In genomic region chr7:19405417-19405816, GRCm38 (mm10) we compare ENCODE assay signal across 8 mouse cellular contexts. TPM values are rescaled to one million over a fixed set of nuclear protein-coding genes. Genes with fewer than 3 reads are reported as not detected.
A peak's percentile ranks its signal among the peaks of the same experiment; 100 is the strongest.
DNase-seq lines count a peak whose midpoint lies in the region; ATAC-seq lines count a peak whose summit lies in the region.

No protein-coding gene starts in this region.

- DNase-seq in adipocyte (ENCODE audit: low spot score) = peak; percentile 61
- peak; percentile 87 for DNase-seq in gastrocnemius, postnatal 10 days
- DNase-seq in hindlimb bud, embryonic 11.5 days (ENCODE audit: extremely low spot score, low read depth, low spot score) = peak; percentile 42
- peak; percentile 79 to 85 for DNase-seq in left cerebral cortex, postnatal 14 days (ENCODE audit: low spot score in 2 of 2)
- peak; percentile 85 for DNase-seq in mesoderm, embryonic 11.5 days (ENCODE audit: low read depth, low spot score)
- peak; percentile 70 for DNase-seq in skeletal muscle tissue, adult 2 months (ENCODE audit: low read depth, low spot score)
- no peak for DNase-seq in MN1 (ENCODE audit: low spot score)

- peak; percentile 94 for ATAC-seq in common myeloid progenitor, adult 5-6 weeks (replicated peaks; ENCODE audit: low read depth, poor library complexity, severe bottlenecking)

- intact Hi-C loops in left cerebral cortex, postnatal 14 days (cut with DNase I) = loop anchor here (10.0 kb wide), 3 partner anchors 169 to 289 kb away; partner anchors contain the start of genes Apoc1, Apoe, Gemin7 and Zfp296

RNA-seq across cellular contexts. Expression of gene Ckm, which starts 0.8 kb away (rescaled TPM):
- 1.5 and 3.6 TPM in 2 replicates for total RNA-seq in common myeloid progenitor, adult 5-6 weeks (2017)
- over 10,000 TPM; 22,462 to 26,486 TPM for total RNA-seq in gastrocnemius, postnatal 10 days (2021)
- total RNA-seq in left cerebral cortex, postnatal 14 days (2021) = under 1 TPM; 0.36 to 0.86 TPM

RNA-seq across cellular contexts. Expression of gene Klc3, which starts 1.5 kb away (rescaled TPM):
- not detected in 2 replicates for total RNA-seq in common myeloid progenitor, adult 5-6 weeks (2017)
- total RNA-seq in gastrocnemius, postnatal 10 days (2021) = under 1 TPM; 0.12 to 0.18 TPM
- total RNA-seq in left cerebral cortex, postnatal 14 days (2021) = 1 to 10 TPM in 1 of 2 experiments, under 1 TPM in 1; 0.75 to 2.2 TPM

RNA-seq across cellular contexts. Expression of gene Ercc2, which starts 23.6 kb away (rescaled TPM):
- total RNA-seq in common myeloid progenitor, adult 5-6 weeks (2017) = 25.8 and 30.3 TPM in 2 replicates
- total RNA-seq in gastrocnemius, postnatal 10 days (2021) = 1 to 10 TPM; 7.7 to 9.7 TPM
- total RNA-seq in left cerebral cortex, postnatal 14 days (2021) = 10 to 100 TPM; 32.7 to 35.5 TPM

RNA-seq across cellular contexts. Expression of gene Ppp1r13l, which starts 45.9 kb away (rescaled TPM):
- 0.82 and 0.96 TPM in 2 replicates for total RNA-seq in common myeloid progenitor, adult 5-6 weeks (2017)
- 1 to 10 TPM; 2.7 to 2.8 TPM for total RNA-seq in gastrocnemius, postnatal 10 days (2021)
- 1 to 10 TPM; 6.0 to 6.7 TPM for total RNA-seq in left cerebral cortex, postnatal 14 days (2021)

RNA-seq across cellular contexts. Expression of gene Cd3eap, which starts 46.1 kb away (rescaled TPM):
- 23.2 and 27.6 TPM in 2 replicates for total RNA-seq in common myeloid progenitor, adult 5-6 weeks (2017)
- 1 to 10 TPM; 7.8 to 9.8 TPM for total RNA-seq in gastrocnemius, postnatal 10 days (2021)
- 10 to 100 TPM; 20.6 to 20.9 TPM for total RNA-seq in left cerebral cortex, postnatal 14 days (2021)

Comparison
In these comparisons a context has a peak if more than half of its experiments do, and no peak if none do; other contexts are left out.
1. RNA of gene Ckm, which starts 0.8 kb away (total RNA-seq): 22,462 to 26,486 TPM in gastrocnemius, postnatal 10 days; 1.5 to 3.6 TPM in common myeloid progenitor, adult 5-6 weeks and 0.36 to 0.86 TPM in left cerebral cortex, postnatal 14 days; every median in the first group is over 1,000 times any median in the second.